Mouse (Mus musculus) forebrain, embryonic 14.5 days (tissue): ENCODE data around the gene Wwtr1. TPM values are rescaled to one million over a fixed set of nuclear protein-coding genes. Genes with fewer than 3 reads are reported as not detected.

Source experiments
- ATAC-seq: fragments of 200-750 bp; cut with Nextera tagmentation; 2 replicates; pipeline ENCODE4 v1.8.0; 2017; ENCODE audit warnings: mild to moderate bottlenecking, moderate library complexity
- DNase-seq: peaks from one replicate; pipeline ENCODE4 v3.0.0-alpha.2; 2015; ENCODE audit warnings: low spot score
- H3K27ac ChIP-seq: fragments of 300-500 bp; sonication (generic); 2 replicates; pipeline ENCODE4 v1.5.1; 2014; ENCODE audit warnings: low read depth, mild to moderate bottlenecking, control low read depth, low read length, moderate library complexity
- H3K27me3 ChIP-seq: fragments of 300-500 bp; sonication (generic); replicated peaks from 2 replicates; pipeline ENCODE4 v1.6.1; 2014; ENCODE audit warnings: low read length, control low read depth, mixed read lengths; ENCODE audit not compliant: control insufficient read depth, insufficient read depth
- H3K36me3 ChIP-seq: fragments of 300-500 bp; sonication (generic); 2 replicates; pipeline ENCODE4 v1.6.1; 2014; ENCODE audit warnings: low read length, control low read depth; ENCODE audit not compliant: control insufficient read depth, insufficient read depth
- H3K4me1 ChIP-seq: fragments of 300-500 bp; sonication (generic); 2 replicates; pipeline ENCODE4 v1.6.1; 2014; ENCODE audit warnings: antibody characterized with exemption, low read length, control low read depth; ENCODE audit not compliant: control insufficient read depth, insufficient read depth
- H3K4me2 ChIP-seq: fragments of 300-500 bp; sonication (generic); 2 replicates; pipeline ENCODE4 v1.6.1; 2014; ENCODE audit warnings: mild to moderate bottlenecking, control low read depth, low read length
- H3K4me3 ChIP-seq: fragments of 300-500 bp; sonication (generic); 2 replicates; pipeline ENCODE4 v1.5.1; 2014; ENCODE audit warnings: low read depth, low read length, control low read depth
- H3K9ac ChIP-seq: fragments of 300-500 bp; sonication (generic); 2 replicates; pipeline ENCODE4 v1.6.1; 2014; ENCODE audit warnings: mild to moderate bottlenecking, low read length, control low read depth, moderate library complexity
- H3K9me3 ChIP-seq: fragments of 300-500 bp; sonication (generic); replicated peaks from 2 replicates; pipeline ENCODE4 v1.6.1; 2016; ENCODE audit warnings: low read length, control low read depth, mixed read lengths; ENCODE audit not compliant: control insufficient read depth
- WGBS: fragments of 180-500 bp; shearing (Covaris S2); extraction: QIAGEN DNeasy Blood & Tissue Kit; methylation state at CpG from one replicate; pipeline ENCODE4 v1.1.7; 2014; 5-methylcytosine and 5-hydroxymethylcytosine counted together
- polyA plus RNA-seq: library from polyadenylated mRNA; unstranded; fragments of >200 nt; fragmentation: Nextera tagmentation; extraction: Ambion mirVana; gene quantifications from 2 replicates; pipeline ENCODE4 v1.2.1, GENCODE M21; 2014

The Wwtr1 gene
- polyA plus RNA-seq, 1 experiment from 2014 or later, result 12.8 TPM

DNA sequence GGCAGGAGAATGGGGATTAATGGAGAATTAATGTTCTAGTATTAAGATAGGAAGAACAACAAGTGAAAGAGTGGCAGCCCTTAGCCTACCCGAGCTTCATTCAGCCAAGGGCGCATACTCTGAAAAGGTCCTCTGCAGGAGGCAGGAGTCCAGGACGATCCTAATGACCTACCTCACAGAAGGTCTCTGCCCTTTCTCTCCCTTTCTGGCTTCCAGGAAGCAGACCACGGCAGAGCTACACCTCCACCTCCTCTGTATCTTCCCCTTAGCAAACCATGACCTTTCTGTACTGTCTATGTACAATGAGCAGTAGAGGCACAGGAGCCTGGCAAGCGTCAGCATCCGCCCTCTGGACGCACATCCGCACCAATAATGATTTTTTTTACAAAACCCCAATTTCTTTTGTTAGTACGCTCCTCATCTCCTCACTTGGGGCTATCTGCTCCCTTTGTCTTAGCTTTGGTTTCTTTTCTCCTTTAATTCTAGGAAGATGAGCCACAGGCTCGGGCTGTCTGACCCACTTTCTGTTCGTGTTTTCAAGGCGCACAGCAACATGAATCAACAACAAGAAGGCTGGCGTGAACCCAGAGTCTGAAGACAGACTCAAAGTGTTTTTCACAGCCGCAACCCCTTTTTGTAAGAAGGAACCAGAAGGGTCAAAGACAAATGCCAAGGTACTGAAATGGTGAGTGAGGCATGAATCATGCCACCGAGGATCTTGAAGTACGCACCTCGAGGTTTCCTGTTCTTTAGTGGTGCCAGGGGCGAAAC lies 63.7 kb downstream of the Wwtr1 start:
- H3K4me3 ChIP-seq, result no peak overlapping the region
- H3K27me3 ChIP-seq, result no peaks in the 10 kb centered on the region
- no peak overlapping the region for H3K27ac ChIP-seq
- H3K36me3 ChIP-seq, result no peaks in the 10 kb centered on the region
- DNase-seq (no peak), ATAC-seq (no peak)
- H3K9ac ChIP-seq, result no peak overlapping the region
- 58% methylated on average over 18 of the region's 18 CpGs for WGBS
- H3K4me2 ChIP-seq, result no peak overlapping the region
- no peaks in the 10 kb centered on the region for H3K9me3 ChIP-seq
- H3K4me1 ChIP-seq, result 0 out of 2 replicates have a peak, but pooled peaks cover 3% of the 10 kb centered on the region

DNA sequence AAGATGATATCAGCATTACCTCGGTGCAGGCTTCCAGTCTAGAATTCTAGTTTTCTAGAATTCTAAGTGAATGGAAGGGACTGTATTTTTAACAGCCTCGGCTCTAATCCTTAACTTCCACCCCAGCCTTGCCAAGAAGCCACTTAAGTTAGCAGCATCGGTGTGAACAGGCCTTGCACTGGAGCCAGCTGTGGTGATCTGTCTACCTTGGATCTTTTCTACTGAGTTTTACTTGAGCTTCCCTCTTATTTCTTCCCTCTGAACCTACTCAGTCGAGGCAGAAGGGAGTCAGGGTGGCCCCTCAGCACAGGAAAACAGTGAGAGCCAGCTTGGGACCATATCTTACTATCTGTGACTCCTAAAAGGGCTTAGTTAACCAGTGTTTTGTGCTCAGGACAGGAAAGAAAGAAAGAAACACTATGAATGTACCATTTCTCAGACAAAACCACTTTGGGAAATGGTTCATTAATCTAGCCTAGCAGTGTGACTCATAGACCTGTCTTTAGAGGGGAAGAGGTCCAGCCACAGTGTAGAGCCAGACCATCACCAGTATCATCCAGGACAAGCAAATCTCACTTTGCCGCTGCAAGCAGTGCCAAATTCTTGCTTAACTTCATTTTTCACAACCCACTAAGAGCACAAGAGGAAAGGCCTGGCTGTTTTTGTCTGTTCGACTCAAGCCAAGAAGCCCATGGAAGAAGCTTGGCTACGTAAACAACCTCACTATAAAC lies 65.6 kb downstream of the Wwtr1 start:
- no peaks in the 10 kb centered on the region for H3K36me3 ChIP-seq
- no peak for ATAC-seq
- WGBS, result 92% methylated on average over 7 of the region's 7 CpGs
- H3K9me3 ChIP-seq, result no peaks in the 10 kb centered on the region
- no peak overlapping the region for H3K4me2 ChIP-seq
- H3K27ac ChIP-seq, result no peak overlapping the region
- no peak for DNase-seq
- H3K4me3 ChIP-seq, result no peak overlapping the region
- H3K27me3 ChIP-seq, result no peaks in the 10 kb centered on the region
- no peak overlapping the region for H3K9ac ChIP-seq
- H3K4me1 ChIP-seq, result 0 out of 2 replicates have a peak, but pooled peaks cover 3% of the 10 kb centered on the region

DNA sequence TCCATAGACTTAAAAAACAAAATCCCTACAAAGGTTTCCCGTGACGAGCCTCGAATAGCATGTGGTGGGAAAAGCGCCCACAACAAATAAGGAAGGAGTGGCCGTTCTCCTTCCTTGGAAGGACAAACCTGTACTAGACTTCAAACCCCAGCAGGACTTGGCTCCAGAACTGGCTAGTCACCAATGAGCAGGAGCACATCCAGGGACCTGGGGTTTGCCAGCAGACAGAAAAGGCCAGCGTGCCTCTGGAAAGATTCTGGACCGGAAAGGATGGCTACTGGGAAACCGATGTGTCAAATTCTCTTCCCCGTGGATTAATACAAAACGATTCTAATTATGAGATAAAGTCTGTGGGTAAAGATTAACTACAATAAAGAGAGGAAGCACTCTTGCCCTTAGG lies 69.7 kb downstream of the Wwtr1 start:
- H3K27ac ChIP-seq, result no peak overlapping the region
- no peak overlapping the region for H3K4me3 ChIP-seq
- H3K27me3 ChIP-seq, result no peaks in the 10 kb centered on the region
- ATAC-seq, result no peak
- H3K9me3 ChIP-seq, result no peaks in the 10 kb centered on the region
- no peaks in the 10 kb centered on the region for H3K4me1 ChIP-seq
- DNase-seq, result no peak
- no peak overlapping the region for H3K4me2 ChIP-seq
- 82% methylated on average over 10 of the region's 10 CpGs for WGBS
- H3K9ac ChIP-seq, result no peak overlapping the region
- H3K36me3 ChIP-seq, result 0 out of 2 replicates have a peak, but pooled peaks cover under 1% of the 10 kb centered on the region

DNA sequence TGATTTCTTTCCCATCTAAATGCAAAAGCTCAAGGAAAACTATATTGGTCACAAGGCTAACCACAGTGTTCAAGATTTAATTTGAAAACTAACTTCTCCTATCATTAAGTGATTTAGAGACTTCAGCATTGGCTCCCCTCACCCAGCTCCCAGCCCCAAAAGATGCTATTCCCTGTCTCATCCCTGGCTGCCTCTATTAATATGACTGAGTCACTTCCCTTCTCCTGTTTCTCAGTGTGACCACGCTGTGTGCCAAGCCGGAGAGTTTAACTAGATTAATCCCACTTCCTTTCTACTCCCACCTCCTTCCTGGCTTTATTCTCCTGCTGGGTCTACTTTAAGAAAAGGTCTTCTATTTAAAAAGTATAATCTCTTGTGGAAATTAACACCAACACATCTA lies 71.0 kb downstream of the Wwtr1 start:
- no peaks in the 10 kb centered on the region for H3K9me3 ChIP-seq
- H3K4me1 ChIP-seq, result no peaks in the 10 kb centered on the region
- no peak for DNase-seq
- H3K27ac ChIP-seq, result no peak overlapping the region
- H3K27me3 ChIP-seq, result no peaks in the 10 kb centered on the region
- no peak overlapping the region for H3K4me3 ChIP-seq
- H3K36me3 ChIP-seq, result 0 out of 2 replicates have a peak, but pooled peaks cover 3% of the 10 kb centered on the region
- no peak overlapping the region for H3K4me2 ChIP-seq
- no peak for ATAC-seq
- WGBS, result 61% methylated on average over 2 of the region's 2 CpGs
- no peak overlapping the region for H3K9ac ChIP-seq

DNA sequence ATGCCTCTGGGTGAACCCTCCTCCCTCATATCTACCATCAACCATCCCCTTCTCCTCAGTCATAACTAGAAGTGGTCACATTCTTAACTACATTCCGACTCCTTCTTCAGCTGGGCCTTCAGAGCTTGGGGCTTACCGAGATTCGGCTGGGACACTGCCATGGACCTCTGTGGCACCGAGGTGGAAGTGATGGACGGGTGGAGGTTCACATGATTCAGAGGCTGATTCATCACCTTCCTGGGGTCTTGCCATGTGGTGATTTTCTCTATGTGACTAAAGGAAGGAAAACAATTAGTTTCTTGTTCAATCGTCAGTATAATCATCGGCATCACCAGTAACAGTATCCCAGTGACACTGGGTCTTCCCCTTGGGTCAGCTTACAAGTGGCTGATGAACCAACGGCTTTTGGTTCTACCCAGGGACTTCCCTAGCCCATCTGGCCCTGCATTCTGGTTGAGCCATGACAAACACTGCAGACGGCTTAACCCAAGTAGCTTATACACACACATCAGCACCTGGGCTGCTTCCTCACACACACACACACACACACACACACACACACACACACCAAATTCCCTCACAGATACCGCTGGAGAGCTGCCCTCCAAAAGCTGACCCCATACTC lies 74.0 kb downstream of the Wwtr1 start:
- no peak overlapping the region for H3K4me3 ChIP-seq
- H3K27me3 ChIP-seq, result no peaks in the 10 kb centered on the region
- H3K9me3 ChIP-seq, result no peaks in the 10 kb centered on the region
- H3K27ac ChIP-seq, result no peak overlapping the region
- 0 out of 2 replicates have a peak, but pooled peaks cover 3% of the 10 kb centered on the region for H3K36me3 ChIP-seq
- H3K4me1 ChIP-seq, result no peaks in the 10 kb centered on the region
- no peak for ATAC-seq
- H3K9ac ChIP-seq, result no peak overlapping the region
- 91% methylated on average over 10 of the region's 10 CpGs for whole genome bisulfite sequencing
- no peak overlapping the region for H3K4me2 ChIP-seq
- no peak for DNase-seq

DNA sequence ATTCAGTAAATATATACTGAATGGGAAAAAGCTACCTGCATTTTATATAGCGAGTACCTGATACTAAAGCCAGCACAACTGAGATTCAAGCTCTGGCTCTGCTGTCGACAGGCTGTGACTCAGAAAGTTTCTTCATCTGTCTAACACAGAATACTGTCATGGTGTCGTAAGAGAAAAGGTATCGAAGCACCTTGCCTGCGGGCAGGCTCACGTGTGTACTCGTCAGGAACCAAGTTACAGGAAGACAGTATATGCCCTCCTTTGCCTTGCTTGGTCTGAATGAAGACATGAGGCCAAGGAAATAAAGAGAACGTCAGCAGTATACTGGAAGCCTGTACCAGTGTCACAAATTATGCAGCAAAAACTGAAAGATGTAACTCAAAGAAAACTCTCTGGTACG lies 74.9 kb downstream of the Wwtr1 start:
- Histone ChIP-seq H3K9ac (no peak overlapping the region), H3K36me3 (0 out of 2 replicates have a peak, but pooled peaks cover 3% of the 10 kb centered on the region), H3K9me3 (no peaks in the 10 kb centered on the region), H3K27ac (no peak overlapping the region), H3K27me3 (no peaks in the 10 kb centered on the region), H3K4me3 (no peak overlapping the region), H3K4me2 (no peak overlapping the region), H3K4me1 (no peaks in the 10 kb centered on the region)
- WGBS, result 93% methylated on average over 9 of the region's 9 CpGs
- no peak for DNase-seq
- no peak for ATAC-seq

DNA sequence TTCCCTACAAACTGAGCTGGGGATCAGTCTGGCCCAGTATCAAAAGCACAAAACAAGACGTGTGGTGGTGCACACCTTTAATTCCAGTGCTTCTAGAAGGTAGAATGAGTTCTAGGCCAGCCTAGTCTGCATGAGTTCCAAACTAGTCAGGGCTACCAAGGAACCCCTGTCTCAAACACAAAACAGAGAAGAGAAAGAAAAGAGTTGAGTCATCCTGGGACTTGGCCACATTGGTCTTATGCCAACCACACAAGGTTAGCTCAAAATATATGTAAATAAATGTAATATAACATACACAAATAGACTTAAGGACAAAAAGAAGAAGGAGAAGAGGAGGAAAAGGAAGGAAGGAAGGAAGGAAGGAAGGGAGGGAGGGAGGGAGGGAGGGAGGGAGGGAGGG lies 77.9 kb downstream of the Wwtr1 start:
- WGBS, result 74% methylated on average over 1 of the region's 1 CpGs

DNA sequence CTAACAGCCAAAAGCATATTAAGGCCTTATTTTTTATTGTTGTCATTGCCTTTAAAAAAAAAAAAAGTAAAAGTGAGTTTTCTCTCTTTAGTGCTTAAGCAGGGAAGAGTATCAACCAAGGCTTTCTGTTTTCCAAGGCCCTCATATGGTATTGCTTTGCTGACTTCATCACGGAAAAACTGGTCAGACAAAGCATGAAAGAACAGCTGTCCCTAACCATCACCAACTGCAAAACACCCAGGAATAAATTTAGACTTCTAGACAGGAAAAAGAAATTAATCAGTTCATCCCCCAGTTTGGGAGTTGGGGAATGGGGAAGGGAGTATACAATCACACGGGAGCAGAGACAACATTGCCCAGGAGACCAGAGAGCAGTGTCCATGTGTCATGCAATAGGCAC lies 79.3 kb downstream of the Wwtr1 start:
- Histone ChIP-seq H3K27me3 (no peaks in the 10 kb centered on the region), H3K4me1 (no peaks in the 10 kb centered on the region), H3K27ac (no peak overlapping the region), H3K4me3 (no peak overlapping the region), H3K9ac (no peak overlapping the region), H3K4me2 (no peak overlapping the region), H3K9me3 (no peaks in the 10 kb centered on the region), H3K36me3 (0 out of 2 replicates have a peak, but pooled peaks cover 3% of the 10 kb centered on the region)
- DNase-seq (no peak), ATAC-seq (no peak)
- 87% methylated on average over 2 of the region's 2 CpGs for WGBS

More for the DNA sequence above, 77.9 kb downstream of the Wwtr1 start:
- Histone ChIP-seq H3K4me2 (no peak overlapping the region), H3K27ac (no peak overlapping the region), H3K27me3 (no peaks in the 10 kb centered on the region), H3K9ac (no peak overlapping the region), H3K36me3 (0 out of 2 replicates have a peak, but pooled peaks cover 3% of the 10 kb centered on the region), H3K4me3 (no peak overlapping the region), H3K9me3 (no peaks in the 10 kb centered on the region), H3K4me1 (no peaks in the 10 kb centered on the region)
- ATAC-seq, result no peak
- no peak for DNase-seq
